Mouse (Mus musculus) regulatory T cell (primary cell): ENCODE results near the gene Acrbp.

Source experiments
- in situ Hi-C: fragments of 300-600 bp; cut with MboI, MseI; formaldehyde crosslinking; loops from one replicate; pipeline ENCODE4 v1.15.1; 2025; ENCODE audit warnings: high pct_unique_total_duplicates

Gene Acrbp

GRCm38 (mm10) chr6:125071170-125071895, 21.8 kb downstream of the Acrbp start:
- in situ Hi-C loops, result no loop called here

DNA sequence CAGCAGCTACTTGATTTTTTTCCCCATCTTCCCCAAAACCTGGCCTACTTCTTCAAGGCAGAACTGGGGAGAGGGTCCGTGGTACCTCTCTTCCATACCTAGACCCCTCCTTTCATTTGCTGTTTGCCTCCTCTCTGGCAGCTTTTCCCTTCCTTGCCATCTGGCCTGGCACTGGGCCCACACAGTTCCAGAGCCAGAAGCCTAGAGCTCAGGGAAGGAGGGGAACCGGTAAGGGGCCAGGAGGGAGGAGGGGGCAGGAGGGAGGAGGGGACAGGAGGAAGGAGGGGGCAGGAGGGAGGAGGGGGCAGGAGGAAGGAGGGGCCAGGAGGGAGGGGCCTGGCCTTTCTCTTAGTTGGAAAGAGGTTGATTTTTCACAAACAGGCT, 22.4 kb downstream of the Acrbp start:
- in situ Hi-C loops, result no loop called here

DNA sequence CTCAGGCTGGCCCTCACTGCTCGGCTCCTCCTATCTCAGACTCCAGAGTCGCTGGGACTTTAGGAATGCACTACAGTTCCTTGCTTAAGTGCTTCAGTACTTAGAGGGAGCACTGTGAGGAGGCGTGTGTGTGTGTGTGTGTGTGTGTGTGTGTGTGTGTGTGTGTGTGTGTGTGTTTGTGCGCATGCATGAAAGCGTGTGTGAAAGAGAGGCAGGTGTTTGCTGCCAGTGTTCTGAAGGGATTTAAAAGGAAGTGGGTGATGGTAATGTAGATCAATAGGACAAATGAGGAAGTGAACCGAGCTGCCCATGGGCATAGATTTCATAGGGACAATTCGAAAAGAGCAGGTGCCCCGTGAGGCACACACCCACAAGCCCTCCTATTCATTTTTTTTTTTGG, 24.3 kb downstream of the Acrbp start:
- in situ Hi-C loops, result no loop called here

DNA sequence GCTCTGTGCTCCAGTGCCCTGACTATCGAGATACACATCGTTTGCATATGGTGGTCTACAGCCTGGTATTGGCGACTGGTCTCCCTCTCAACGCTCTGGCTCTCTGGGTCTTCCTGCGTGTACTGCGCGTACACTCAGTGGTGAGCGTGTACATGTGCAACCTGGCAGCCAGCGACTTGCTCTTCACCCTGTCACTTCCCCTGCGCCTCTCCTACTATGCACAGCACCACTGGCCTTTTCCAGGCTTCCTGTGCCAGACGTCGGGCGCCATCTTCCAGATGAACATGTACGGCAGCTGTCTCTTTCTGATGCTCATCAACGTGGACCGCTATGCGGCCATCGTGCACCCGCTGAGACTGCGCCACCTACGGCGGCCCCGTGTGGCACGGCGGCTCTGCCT, 31.9 kb downstream of the Acrbp start:
- in situ Hi-C loops, result no loop called here

- in situ Hi-C loops, result no loop called here
Measured at GRCm38 (mm10) chr6:125081797-125082560, 32.5 kb downstream of the Acrbp start.

DNA sequence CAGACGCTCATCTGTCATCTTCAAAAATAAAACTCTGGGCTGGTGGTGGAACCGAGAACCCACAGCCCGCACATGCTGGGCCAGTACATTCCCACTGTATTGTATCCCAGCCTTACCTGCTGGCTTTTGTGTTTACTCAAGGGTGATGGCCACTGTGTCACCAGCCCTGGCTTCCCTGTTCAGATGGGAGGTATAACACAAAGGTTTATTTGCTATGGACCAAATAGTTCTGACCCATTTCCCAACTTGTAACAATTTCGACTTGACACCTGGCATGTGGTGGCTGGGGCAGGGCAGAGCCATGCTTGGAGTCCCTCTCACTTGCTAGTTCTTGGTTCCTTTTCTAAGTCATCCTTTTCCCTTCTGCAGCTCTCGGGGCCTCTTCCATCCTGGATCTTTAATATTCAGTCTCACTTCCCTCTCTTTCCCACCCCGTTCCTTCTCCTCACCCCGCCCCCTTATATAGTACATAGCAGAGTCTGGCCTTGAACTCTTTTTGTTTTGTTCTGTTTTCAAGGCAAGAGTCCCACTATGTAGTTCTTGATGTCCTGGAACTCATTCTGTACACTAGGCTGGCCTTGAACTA, 33.4 kb downstream of the Acrbp start:
- in situ Hi-C loops, result no loop called here

DNA sequence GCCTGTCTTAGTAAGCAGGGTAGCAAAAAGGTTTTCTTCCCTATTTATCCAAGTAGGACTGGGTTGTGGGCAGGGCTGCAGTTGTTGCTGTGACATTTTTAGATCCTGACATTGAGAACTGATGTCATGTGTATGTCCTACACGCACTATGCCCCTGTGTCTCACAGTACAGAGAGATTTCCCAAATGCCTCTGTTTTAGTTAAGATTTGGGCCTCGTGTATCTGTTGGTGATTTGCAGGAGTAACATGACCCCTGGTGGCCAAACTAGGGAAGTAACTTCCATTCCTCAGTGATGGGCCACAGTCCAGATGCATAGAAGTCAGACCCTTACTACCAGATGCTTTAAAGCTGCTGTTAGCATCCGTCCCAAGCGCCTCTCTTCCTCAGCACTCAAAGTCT, 34.9 kb downstream of the Acrbp start:
- in situ Hi-C loops, result no loop called here

GRCm38 (mm10) chr6:125087937-125088336, 38.4 kb downstream of the Acrbp start:
- in situ Hi-C loops, result no loop called here

DNA sequence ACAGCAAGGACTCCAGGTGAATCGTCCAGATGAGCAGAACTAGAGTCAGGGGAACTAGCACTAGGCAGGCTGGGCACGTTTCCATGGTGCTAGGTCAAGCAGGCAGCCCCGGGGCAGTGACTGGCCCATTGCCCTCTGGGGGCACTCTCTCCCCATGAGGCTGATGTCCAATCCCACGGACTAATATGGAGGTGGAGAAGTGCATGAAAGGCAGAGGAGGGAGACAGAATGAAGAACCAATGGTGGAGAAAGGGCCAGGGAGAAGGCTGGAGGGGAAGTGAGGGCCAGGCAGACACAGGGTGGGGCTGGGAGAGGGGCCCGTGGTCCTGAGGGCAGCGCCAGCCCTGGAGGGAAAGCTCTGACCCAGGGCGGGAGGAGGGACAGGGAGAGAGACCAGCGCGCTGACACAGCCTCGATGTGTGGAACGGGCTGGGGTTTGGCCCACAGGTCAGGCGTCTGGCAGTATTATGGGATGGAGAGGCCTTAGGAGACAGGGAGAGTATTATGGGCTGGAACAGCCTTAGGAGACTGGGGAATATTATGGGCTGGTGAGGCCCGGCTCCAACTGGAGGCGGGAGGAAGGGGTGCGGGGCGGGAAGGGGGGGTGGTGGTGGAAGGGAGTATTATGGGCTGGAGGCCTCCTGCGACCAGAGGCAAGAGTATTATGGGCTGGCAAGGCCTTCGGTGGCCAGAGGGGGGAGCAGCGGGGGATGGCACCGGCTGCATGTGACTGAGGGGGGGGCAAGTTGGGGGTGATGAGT, 39.3 kb downstream of the Acrbp start:
- in situ Hi-C loops, result no loop called here

- in situ Hi-C loops, result no loop called here
Measured at GRCm38 (mm10) chr6:125089521-125090321, 40.2 kb downstream of the Acrbp start.

GRCm38 (mm10) chr6:125090341-125091085, 41.0 kb downstream of the Acrbp start:
- in situ Hi-C loops, result no loop called here

DNA sequence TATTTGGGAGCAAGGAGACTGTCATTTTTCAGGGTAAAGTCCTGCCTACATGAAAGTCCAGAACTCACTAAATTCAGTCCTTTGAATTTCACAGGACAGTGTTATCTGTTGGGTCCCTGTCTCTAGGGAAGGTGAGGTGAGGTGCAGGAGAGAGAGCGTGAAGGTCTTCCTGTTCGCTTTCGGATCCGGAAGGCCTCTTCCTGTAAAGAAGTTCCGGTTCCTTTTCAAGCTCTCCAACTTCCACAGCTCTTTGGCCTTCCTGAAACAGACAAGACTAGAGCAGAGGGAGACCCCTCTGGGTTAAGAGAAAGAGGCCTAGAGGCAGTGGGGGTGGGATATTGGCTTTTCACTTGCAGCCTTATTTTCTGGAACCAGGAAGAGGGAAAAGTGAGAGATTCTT, 42.9 kb downstream of the Acrbp start:
- in situ Hi-C loops, result no loop called here

DNA sequence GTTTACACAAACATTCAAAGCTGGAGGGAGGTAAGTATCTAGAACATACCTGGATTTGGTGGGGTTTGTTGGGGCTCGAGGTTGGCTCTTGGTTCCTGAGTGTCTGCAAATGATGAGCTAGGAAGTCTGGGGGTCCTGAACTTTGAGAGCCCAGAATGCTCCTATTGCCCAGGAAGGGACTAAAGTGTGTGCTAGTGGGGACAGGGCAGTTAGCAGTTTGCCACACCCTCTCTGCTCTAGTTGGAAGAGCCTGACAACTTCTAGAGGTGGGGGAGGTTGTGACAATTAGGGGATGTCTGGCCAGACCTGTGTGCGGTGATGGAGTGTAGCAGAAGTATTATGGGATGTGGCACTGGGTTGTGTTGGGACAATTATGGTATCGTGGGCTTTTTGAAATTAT, 45.4 kb downstream of the Acrbp start:
- in situ Hi-C loops, result no loop called here

DNA sequence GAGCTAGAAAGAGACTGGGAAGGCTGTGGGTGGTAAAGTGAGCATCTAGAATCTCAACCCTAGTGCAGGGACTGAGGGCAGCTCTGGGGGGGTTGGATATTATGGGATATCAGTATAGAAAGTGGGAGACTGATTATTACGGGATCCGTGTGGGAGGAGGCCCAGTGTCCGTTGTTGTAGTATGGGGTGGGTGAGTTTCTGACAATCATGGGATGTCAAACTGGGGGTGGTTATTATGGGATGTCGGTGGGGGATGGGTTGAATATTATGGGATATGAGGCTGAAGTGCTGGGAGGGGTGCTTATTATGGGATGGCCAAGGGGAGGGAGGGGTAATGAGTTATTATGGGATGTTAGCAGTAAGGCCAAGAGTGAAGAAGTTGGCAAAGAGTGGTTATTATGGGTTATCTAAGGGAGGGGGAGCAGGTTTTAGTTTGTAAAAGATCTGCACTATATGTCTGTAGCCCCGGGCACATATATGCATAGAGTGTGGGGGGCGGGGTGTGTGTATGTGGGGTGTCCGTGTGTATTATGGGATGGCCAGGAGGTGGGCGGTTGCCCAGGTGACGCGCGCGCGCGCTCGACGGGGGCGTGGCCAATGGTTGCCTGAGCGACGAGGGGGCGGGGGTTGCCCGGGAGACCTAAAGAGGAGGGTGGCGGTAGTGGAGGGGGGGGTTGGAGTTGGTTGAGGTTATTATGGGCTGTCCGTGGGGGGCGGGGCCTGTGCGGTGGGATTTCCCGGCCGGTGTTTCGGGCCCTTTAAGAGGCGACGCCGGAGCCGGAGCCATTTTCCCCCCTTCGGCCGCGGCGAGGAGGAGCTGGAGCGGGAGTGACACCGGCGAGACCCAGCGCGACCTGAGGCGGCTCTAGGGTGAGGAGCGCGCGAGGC, 46.1 kb downstream of the Acrbp start, which contains the start of gene Chd4:
Gene Chd4, plus strand, starts transcription at position 591 of the 888 bp plus-strand sequence.
- in situ Hi-C loops, result no loop called here

DNA sequence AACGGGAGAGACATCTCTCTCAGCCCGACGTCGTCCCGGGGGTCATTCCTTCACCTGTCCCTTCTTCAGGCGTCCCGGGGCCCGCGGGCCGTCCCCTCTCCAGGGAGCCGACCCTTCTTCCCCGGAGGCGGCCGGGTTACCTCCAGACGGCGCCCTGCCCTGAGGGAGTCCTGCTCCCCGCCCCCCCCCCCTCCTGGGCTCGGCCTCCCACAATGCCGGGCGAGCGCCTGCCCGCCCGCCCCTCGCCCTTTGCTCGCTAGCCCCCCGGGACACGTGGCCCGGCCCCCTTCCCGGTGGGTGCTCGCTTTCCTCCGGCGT, 46.7 kb downstream of the Acrbp start:
- in situ Hi-C loops, result no loop called here

DNA sequence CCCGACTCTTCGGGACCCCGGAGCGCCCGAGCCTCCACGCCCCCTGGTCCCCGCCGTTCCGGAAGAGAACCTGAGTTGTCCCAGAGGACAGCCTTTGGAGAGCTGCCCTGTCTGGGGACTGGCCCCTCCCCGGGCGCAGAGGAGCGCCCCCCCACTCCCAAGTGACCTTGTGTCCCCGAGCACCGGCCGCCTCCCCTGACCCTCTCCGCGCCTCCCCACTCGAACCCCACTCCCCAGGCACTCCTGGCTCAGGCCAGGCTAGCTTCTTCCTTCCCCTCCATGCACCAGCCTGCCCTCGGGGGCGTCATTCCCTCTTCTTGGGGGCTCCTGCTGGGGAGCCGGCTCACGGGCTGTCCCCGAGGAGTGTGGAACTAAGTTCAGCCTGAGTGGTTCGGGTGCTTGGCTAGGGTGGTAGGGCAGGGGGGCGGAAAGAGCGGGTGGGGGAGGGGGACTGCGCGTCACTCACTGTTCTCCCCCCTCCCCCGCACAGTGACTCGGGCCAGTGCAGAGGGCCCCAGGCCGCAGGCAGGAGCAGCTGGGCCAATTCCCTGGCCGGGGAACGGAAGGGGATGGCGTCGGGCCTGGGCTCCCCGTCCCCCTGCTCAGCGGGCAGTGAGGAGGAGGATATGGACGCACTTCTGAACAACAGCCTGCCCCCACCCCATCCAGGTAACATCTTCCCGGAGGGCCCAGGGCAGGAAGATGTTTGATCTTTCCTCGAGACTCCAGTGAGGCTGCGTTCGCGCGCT, 47.3 kb downstream of the Acrbp start:
- in situ Hi-C loops, result no loop called here

DNA sequence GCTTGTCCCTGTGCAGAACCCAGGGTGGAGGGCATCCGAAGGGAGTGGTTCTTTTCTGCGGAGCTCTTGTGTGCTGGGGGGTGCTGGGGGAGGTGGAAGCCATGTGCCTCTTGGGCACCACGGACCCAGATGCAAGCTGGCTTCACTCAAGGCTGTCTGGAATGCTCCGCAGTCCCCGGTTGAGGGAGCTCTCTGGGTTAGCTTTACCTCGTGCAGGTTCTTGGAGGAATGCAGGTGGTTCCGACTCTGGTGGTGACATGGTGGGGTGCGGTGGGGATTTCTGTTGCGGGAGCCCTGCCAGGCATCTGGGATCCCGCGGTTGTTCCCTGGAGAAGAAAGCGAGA, 47.8 kb downstream of the Acrbp start:
- in situ Hi-C loops, result no loop called here

- in situ Hi-C loops, result no loop called here
Measured at GRCm38 (mm10) chr6:125097951-125098350, 48.5 kb downstream of the Acrbp start.

- in situ Hi-C loops, result no loop called here
Measured at GRCm38 (mm10) chr6:125098513-125098912, 49.0 kb downstream of the Acrbp start.
